Mouse (Mus musculus) heart, adult 2 months (tissue): ENCODE measurements at regions not wholly inside any gene's neighbourhood (a gene's known extent, or its start where the extent isn't known, plus 50 kb on each side); places are given as distances from the start of the nearest gene placed in this dataset.

Experiments used
- DNase-seq, 2 experiments: peaks; one replicate each; pipeline ENCODE4 v3.0.0; 2021
- H3K27ac ChIP-seq: fragments of 200-600 bp; 2 replicates; pipeline ENCODE4 v1.8.1; 2022
- H3K27me3 ChIP-seq: fragments of 200-500 bp; 2 replicates; pipeline ENCODE4 v1.6.1; 2012; ENCODE audit warnings: mild to moderate bottlenecking, low read length, inconsistent platforms, mixed read lengths; ENCODE audit not compliant: control insufficient read depth, insufficient read depth
- H3K36me3 ChIP-seq: fragments of 200-500 bp; 2 replicates; pipeline ENCODE4 v1.6.1; 2012; ENCODE audit warnings: low read length, inconsistent platforms; ENCODE audit not compliant: control insufficient read depth, insufficient read depth
- H3K4me1 ChIP-seq: fragments of 200-500 bp; 2 replicates; pipeline ENCODE4 v1.6.1; 2011; ENCODE audit warnings: low read length; ENCODE audit not compliant: control insufficient read depth, insufficient read depth
- H3K4me3 ChIP-seq: fragments of 200-600 bp; 2 replicates; pipeline ENCODE4 v1.8.1; 2022
- H3K79me2 ChIP-seq: fragments of 200-500 bp; replicated peaks from 2 replicates; pipeline ENCODE4 v1.6.1; 2012; ENCODE audit warnings: mild to moderate bottlenecking, inconsistent platforms, low read length, moderate library complexity, mixed read lengths; ENCODE audit not compliant: control insufficient read depth, insufficient read depth
- H3K9ac ChIP-seq: fragments of 200-500 bp; 2 replicates; pipeline ENCODE4 v1.6.1; 2012; ENCODE audit warnings: low read depth, mild to moderate bottlenecking, control low read depth, inconsistent platforms, low read length, mixed read lengths
- CTCF ChIP-seq: fragments of 200-600 bp; IDR thresholded peaks from 2 replicates; pipeline ENCODE4 v1.8.1; 2022; ENCODE audit warnings: antibody characterized with exemption, mild to moderate bottlenecking, moderate library complexity
- EP300 ChIP-seq: fragments of 200-500 bp; IDR thresholded peaks from 2 replicates; pipeline ENCODE4 v1.6.1; 2011; ENCODE audit warnings: low read depth, low read length, control low read depth; ENCODE audit not compliant: insufficient read depth
- POLR2A ChIP-seq: fragments of 200-500 bp; IDR thresholded peaks from 2 replicates; pipeline ENCODE4 v1.6.1; 2011; ENCODE audit warnings: mild to moderate bottlenecking, low read depth, low read length, control low read depth; ENCODE audit not compliant: insufficient read depth
- WGBS: fragments of 180-500 bp; shearing (Covaris S2); methylation state at CpG from one replicate; pipeline ENCODE4 v1.1.7; 2018; 5-methylcytosine and 5-hydroxymethylcytosine counted together
- intact Hi-C: fragments of 180-260 bp; cut with DNase I; formaldehyde crosslinking; loops from one replicate; pipeline ENCODE4 v1.15.1; 2025

- WGBS, result 74% methylated on average over 3 of the region's 3 CpGs
- no peak overlapping the region for H3K9ac ChIP-seq
- intact Hi-C loops, result loop anchor here (5.0 kb wide), 1 partner anchor 74 kb away; the partner anchor contains the start of gene Tnfaip3
- H3K27me3 ChIP-seq, result no peaks in the 10 kb centered on the region
- DNase-seq, result no peak
- H3K4me3 ChIP-seq, result no peak overlapping the region
- H3K4me1 ChIP-seq, result no peaks in the 10 kb centered on the region
- H3K36me3 ChIP-seq, result no peaks in the 10 kb centered on the region
- no peaks in the 10 kb centered on the region for H3K79me2 ChIP-seq
- TF ChIP-seq CTCF, result no peak
- no peak for TF ChIP-seq POLR2A
- TF ChIP-seq EP300, result no peak
- H3K27ac ChIP-seq, result no peak overlapping the region
Observed at GRCm38 (mm10) chr10:19091110-19091509, 75.7 kb upstream of the Tnfaip3 start.

- no peak overlapping the region for H3K4me3 ChIP-seq
- no peak for TF ChIP-seq POLR2A
- no peak for TF ChIP-seq CTCF
- no peak for TF ChIP-seq EP300
- H3K36me3 ChIP-seq, result no peaks in the 10 kb centered on the region
- intact Hi-C loops, result no loop called here
- H3K79me2 ChIP-seq, result no peaks in the 10 kb centered on the region
- no peaks in the 10 kb centered on the region for H3K27me3 ChIP-seq
- 89% methylated on average over 1 of the region's 1 CpGs for WGBS
- H3K9ac ChIP-seq, result no peak overlapping the region
- DNase-seq, result no peak
- H3K4me1 ChIP-seq, result no peaks in the 10 kb centered on the region
- H3K27ac ChIP-seq, result no peak overlapping the region
Observed at GRCm38 (mm10) chr10:19086995-19087394, 71.5 kb upstream of the Tnfaip3 start.

GRCm38 (mm10) chr10:19082136-19082535 lies 66.7 kb upstream of the Tnfaip3 start:
- no peaks in the 10 kb centered on the region for H3K79me2 ChIP-seq
- intact Hi-C loops, result no loop called here
- no peak overlapping the region for H3K27ac ChIP-seq
- no peaks in the 10 kb centered on the region for H3K4me1 ChIP-seq
- H3K4me3 ChIP-seq, result no peak overlapping the region
- H3K36me3 ChIP-seq, result no peaks in the 10 kb centered on the region
- no peak overlapping the region for H3K9ac ChIP-seq
- H3K27me3 ChIP-seq, result no peaks in the 10 kb centered on the region
- TF ChIP-seq CTCF (no peak), POLR2A (no peak), EP300 (no peak)
- WGBS, result 64% methylated on average over 4 of the region's 4 CpGs
- DNase-seq, result no peak

DNA sequence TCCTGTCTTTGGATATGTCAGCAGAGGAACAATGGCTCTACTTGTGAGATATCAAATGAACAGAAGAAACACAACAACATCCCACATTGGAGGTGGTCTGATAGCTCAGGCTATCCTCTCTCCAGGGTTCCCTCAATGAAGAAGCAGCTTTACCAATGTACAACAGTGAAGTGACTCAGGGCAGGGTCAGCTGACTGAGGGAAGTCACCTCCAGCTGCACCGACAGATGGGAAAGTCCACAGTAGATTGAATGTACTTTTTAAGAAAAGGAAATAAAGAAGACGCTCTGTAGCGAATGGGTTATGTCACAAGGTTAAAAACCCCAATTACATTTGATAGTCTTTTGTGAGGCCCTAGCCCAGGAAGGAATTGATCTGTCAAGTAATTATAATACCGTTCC lies 62.6 kb upstream of the Tnfaip3 start:
- no peaks in the 10 kb centered on the region for H3K36me3 ChIP-seq
- TF ChIP-seq EP300 (no peak), CTCF (no peak), POLR2A (no peak)
- H3K27ac ChIP-seq, result no peak overlapping the region
- H3K4me3 ChIP-seq, result no peak overlapping the region
- DNase-seq, result no peak
- WGBS, result 79% methylated on average over 4 of the region's 4 CpGs
- no peaks in the 10 kb centered on the region for H3K27me3 ChIP-seq
- no peak overlapping the region for H3K9ac ChIP-seq
- intact Hi-C loops, result no loop called here
- no peaks in the 10 kb centered on the region for H3K79me2 ChIP-seq
- H3K4me1 ChIP-seq, result no peaks in the 10 kb centered on the region

DNA sequence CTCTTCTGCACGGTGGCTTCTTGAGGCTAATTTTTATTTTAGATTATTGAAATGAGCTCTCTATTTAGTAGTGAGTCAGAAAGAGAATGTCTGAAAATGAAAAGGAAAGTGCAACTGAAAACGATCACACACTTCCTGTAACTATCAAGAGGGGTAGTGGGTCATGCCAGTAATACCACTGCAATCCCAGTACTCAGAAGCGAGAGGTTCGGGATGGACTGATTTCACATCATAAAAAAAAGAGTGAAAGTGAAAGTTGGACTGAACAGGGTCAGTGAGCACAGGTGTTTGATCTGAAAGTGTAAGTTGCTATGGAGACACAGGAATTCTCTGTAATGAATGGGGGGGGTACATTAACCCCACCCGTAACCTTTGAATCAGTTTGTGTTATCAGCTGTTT lies 52.9 kb upstream of the Tnfaip3 start:
- TF ChIP-seq POLR2A (no peak), EP300 (no peak)
- no peak for DNase-seq
- Histone ChIP-seq H3K27me3 (no peaks in the 10 kb centered on the region), H3K36me3 (peaks cover 2% of the 10 kb centered on the region), H3K4me3 (no peak overlapping the region), H3K4me1 (no peaks in the 10 kb centered on the region), H3K9ac (no peak overlapping the region), H3K79me2 (no peaks in the 10 kb centered on the region), H3K27ac (no peak overlapping the region)
- WGBS, result 77% methylated on average over 5 of the region's 5 CpGs
- intact Hi-C loops, result no loop called here

DNA sequence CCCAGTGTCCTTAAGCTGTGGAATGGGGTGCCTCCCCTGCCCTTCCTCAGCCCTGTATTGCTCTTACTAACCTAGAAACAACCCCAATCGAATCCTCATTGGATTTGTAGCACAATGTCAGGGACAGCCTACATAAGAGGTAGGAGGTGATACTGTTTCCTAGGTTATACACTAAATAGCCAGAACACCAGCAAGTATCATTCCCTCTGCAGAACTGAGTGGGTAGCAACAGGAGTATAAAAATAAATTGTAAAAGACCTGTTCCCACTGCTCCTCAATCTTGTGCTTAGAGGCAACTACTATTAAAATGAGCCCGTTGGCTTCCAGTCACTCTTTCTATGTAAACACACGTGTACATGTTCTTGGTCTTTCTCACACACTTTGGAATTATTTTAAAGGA lies 52.2 kb upstream of the Tnfaip3 start:
- TF ChIP-seq EP300, result no peak
- TF ChIP-seq CTCF, result no peak
- no peak for TF ChIP-seq POLR2A
- intact Hi-C loops, result no loop called here
- DNase-seq, result no peak
- Histone ChIP-seq H3K27ac (no peak overlapping the region), H3K9ac (no peak overlapping the region), H3K4me3 (no peak overlapping the region), H3K4me1 (peaks cover 3% of the 10 kb centered on the region), H3K36me3 (peaks cover 6% of the 10 kb centered on the region), H3K27me3 (no peaks in the 10 kb centered on the region), H3K79me2 (no peaks in the 10 kb centered on the region)
- WGBS, result 68% methylated on average over 3 of the region's 3 CpGs
